Mouse (Mus musculus) thymus, postnatal 4 days (tissue): Measurements from ENCODE around the gene Camk2g.
"Not testable (repeated sequence)": the region's sequence is repeated elsewhere in the genome, so short reads cannot be mapped to it uniquely, and the experiment has no call there.

Experiments
- DNase-seq: peaks from one replicate; pipeline ENCODE4 v3.0.0; 2021

Camk2g gene

DNA sequence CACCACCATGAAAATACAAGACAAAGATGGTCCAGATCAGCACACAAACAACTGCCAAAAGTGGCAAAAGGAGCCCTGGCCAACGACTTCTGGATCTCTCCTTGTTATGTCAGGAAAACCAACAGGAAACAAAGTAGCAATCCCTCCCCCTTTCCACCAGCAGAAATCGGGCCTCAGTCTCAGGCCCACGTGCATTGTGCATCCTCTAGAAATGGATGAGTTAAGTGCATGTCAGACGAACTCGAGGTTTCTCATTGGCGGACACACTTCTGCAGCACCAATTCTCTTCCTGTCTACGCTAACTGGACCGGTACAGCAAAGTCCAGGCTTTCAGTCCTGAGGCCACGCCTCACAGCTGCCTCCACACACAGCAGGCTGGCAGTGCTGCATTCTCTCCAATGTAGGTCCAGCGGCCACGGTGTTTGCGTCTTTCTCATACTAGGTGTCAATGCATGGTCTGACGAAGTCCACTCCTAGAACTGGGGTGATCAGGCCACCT is 57.9 kb downstream of the Camk2g start:
- no peak for DNase-seq

DNA sequence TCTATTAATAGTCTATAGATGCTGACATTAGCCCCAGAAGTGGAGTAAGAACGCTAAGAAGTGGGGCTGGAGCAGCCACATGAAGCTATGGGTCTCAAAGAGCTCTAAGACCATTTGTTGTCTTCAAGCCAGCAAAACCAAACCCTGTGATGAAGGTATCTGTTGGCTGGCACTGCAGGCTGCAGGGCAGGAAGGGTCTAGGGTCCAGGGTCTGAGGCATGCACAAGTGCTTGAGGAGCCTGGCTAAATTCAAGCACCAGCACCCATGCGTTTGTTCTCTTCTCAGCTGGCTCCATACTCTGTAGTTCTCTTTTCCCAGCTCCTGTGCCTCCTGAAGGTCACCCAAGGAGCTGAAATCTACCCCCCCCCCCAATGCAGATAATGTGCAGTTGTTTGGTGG is 58.8 kb downstream of the Camk2g start:
- no peak for DNase-seq

DNA sequence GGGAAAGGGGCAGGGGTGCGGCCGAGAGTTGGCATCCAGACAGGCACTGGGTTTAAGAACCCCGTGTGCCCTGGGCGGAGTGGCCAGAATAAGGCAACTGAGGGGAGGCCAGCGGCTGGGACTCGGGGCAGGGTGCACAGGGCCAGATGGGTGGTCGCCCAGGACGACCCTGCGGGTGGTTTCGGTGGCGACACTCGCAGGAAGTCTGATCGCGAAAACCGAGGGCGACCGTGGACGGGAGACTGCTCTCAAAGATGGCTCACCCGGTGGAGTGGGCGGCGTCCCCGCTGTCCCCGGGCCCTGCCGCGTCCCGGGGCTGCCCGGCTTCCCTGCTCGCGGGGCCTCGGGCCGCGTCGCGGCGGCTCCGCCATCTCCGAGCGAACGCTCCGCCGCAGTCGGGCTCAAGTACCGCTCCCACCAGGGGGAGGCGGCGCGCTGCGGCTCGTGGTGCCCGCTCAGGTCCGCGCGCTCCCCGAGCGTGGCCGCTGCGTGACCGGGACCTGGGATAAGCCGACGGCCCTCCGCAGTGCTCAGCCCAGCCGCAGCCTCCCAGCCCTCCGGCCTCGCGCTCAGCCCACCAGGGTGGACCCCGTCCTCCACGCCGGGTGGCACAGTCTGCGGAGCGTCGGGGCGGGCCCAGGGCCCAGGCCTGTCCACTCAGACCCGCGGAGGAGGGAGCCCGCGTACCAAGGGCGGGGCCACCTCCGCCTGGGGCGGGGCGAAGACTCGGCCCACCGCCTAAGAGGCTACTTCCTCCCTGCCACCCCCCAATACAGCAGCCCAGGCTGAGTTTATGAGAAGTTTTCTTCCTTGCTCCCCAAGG is 59.7 kb downstream of the Camk2g start, which contains the start of gene Ndst2:
Gene Ndst2 (minus strand): TSS at position 611 of the 823 bp plus-strand sequence.
- peak; percentile 85 for DNase-seq

DNA sequence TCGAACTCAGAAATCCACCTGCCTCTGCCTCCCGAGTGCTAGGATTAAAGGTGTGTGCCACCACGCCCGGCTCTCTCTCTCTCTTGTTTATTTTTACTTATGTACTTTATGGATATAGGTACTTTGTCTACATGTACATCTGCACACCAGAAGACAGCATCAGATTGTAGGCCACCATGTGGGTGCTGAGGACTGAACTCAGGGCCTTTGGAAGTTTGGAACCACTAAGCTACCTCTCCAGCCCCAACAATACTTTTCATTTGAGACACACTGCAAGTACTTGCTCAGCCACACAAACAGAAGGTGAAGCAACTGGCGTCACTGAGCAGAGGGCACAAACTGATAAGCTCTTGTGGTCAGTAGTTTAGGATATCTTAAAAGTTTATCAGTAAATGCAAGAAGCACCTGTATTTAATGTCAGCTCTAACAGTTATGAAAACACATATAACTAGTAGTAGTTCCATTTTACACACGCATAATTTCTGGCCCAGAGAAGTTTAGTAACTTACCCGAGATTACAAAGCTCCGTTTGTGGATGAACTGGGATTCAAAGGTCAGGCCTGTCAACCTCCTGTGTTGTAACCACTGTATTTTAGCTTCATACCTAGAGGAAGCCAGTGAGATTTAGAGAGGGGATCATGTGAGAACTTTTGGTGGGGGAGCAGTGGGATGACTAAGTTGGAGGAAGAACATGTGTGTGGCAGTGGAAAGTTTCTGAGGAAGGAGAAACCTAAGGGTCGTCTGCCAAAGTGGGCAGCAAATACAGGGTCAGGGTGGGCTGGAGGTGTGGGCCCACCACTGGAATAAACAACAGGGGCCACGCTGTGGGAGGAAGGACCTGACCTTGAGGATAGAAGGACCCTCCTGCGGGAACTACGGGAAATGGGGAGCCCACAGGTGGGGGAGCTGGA is 60.6 kb downstream of the Camk2g start:
- DNase-seq = no peak

DNA sequence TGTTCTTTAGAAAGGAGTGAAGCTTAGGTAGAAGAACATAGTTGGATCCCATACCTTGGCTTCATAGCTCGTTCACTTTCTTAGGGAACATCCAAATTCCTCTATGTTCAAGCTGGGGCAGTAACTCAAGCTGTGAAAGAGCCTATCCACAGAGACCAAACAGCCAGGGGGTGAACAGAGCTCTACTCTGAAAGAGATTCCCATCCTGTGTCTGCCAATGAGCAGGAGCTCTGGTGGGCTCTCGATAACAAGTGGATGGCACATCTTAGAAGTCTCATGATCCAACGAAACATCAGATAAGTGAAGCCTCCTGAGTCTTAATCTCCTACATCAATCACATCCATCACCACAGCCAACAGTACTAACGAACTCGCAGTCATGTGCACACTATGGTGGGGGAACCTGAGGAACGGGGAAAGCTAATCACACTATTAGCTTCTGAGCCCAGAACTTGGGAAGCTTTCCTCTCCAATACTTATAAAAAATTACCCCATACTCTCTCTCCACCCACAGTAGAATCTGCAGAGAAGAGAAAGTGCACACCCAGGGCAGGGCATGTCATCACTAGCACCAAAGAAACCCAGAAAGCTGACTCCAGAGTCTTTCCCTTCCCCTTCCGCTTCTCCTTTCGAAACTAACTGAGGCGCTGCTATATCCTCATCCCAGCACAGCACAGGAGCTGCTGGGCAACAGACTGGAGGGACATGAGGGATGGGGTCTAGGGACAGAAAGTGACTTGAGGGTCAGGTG is 62.9 kb downstream of the Camk2g start:
- DNase-seq = no peak

DNA sequence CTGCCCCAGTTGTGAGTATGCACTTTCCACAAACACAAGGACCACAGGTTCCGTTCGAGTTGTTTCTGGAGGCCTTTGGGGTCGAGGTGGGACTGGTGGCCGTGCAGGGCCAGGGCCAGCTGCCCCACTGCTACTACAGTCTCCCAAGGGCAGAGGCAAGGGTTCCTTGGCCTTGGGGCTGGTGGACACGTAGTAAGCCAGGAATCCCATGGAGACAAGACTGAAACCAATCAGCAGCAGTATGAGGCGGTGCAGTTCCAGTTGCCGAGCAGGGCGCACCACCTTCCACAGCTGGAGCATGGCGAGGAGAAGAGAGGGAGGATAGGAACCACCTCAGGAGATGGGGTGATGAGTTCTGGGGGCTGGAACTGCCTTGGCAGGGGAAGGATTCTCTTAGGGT is 64.0 kb downstream of the Camk2g start:
- DNase-seq = no peak

DNA sequence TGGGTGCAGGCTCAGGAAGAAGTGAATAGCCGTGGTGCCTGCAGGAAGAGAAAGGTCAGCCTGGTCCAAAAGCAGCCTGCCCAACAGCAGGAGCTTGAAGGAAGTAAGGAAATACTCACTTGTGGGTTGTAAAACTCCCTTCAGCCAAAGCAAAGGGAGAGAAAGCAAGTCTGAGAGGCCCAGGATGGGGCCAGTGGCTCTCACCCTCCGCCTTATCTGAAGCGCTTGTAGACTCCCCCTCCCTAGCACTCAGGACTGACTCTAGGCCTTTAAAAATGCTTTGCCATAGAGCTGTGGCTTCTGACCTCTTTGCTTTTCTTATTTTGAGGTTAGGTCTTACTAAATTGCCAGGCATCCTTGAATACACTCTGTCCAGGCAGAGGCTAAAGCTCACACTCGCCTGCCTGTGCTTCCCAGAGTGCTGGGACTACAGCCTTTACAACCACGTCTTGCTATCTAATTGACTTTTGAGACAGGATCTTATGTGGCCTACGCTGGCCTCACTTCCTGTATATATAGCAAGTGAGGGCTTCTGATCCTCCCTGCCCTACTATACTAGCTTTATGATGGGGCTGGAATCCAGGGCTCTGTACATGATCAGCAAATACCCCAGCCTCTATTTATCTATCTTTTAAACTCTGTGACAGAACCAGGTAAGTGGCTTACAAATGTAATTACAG is 68.1 kb downstream of the Camk2g start:
- no peak for DNase-seq

DNA sequence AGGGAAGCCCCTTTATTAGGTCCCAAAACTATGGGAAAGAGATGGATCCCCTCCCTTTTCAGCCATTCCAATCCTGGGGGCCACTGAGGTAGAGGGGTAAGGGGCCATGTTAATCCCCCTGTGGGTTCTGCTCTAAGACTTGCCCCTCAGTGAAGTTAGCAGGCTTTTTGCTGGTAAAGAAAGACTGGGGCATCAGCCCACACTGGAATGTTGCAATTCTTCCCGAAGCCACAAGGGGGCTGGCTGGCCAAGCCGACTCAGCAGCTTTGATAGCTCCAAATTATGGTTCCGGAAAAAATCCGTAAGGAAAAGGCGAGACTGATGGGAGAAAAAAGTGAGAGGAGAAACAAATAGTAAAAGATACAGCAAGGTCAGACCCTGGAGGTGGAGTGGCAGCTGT is 69.8 kb downstream of the Camk2g start:
- peak; percentile 69 for DNase-seq

DNA sequence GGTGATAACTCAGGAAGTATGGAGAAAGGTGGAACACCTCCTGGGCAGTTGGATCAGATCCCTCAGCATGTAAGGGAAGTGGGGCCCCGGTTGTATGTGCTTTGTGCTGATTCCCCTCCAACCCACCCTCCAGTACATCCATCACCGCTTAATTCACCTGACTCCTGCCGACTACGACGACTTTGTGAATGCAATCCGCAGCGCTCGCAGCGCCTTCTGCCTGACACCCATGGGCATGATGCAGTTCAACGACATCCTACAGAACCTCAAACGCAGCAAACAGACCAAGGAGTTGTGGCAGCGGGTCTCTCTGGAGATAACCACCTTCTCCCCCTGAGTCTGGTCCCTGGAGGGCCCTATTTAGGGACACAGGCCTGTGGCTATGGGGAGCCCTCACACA is 70.9 kb downstream of the Camk2g start:
- no peak for DNase-seq

DNA sequence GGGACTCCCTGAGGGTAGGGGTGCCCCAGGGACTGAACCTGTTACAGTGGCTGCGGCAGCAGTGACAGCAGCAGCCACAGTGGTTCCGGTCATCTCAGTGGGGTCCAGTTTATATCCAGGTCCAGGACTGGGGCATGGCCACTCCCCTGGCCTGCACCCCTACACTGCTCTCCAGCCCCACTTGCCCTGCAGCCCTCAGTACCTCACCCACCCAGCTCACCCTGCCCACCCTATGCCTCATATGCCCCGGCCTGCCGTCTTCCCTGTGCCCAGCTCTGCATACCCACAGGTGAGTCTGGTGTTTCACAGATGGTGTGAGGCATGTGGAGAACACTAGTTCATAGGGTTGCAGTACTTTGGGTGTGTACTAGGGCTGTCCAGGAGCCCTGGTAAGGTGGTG is 72.5 kb downstream of the Camk2g start:
- no peak for DNase-seq

DNA sequence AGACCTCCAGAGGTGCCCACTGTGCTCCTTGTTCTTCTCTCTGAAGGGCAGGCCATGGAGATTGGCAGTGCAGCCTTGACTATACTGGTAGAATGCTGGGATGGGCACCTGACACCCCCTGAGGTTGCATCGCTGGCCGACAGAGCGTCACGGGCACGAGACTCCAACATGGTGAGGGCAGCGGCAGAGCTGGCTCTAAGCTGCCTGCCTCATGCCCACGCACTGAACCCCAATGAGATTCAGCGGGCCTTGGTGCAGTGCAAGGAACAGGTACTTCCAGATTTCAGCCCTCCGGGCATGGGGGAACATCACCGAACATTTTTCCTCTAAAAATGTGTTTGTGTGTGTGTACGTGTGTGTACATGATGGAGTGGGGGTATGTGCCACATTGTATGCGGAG is 74.1 kb downstream of the Camk2g start:
- DNase-seq = no peak

DNA sequence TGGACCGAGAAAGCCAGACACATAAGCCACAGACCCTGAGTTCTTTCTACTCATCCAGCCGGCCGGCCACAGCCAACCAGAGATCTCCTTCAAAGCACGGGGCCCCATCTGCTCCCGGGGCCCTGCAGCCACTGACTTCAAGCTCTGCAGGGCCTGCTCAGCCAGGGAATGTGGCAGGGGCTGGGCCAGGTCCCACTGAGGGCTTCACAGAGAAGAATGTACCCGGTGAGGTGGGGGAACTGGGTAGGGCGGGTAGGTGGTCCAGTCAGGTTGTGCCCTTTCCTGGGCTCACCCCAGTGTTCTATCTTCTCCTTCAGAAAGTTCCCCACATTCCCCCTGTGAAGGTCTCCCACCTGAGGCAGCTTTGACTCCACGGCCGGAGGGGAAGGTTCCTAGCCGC is 75.4 kb downstream of the Camk2g start:
- no peak for DNase-seq

DNA sequence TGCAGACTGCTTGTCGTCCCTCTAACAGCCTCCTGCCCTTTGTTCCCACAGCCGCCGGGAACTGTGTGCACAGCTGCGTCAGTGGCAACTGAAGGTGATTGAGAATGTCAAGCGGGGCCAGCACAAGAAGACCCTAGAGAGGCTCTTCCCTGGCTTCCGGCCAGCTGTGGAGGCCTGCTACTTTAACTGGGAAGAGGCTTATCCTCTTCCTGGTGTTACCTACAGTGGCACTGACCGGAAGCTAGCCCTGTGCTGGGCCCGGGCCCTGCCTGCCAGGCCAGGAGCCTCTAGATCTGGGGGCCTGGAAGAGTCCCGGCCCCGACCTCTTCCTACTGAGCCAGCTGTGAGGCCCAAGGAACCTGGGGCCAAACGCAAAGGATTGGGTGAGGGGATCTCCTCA is 80.1 kb downstream of the Camk2g start:
- DNase-seq = no peak

DNA sequence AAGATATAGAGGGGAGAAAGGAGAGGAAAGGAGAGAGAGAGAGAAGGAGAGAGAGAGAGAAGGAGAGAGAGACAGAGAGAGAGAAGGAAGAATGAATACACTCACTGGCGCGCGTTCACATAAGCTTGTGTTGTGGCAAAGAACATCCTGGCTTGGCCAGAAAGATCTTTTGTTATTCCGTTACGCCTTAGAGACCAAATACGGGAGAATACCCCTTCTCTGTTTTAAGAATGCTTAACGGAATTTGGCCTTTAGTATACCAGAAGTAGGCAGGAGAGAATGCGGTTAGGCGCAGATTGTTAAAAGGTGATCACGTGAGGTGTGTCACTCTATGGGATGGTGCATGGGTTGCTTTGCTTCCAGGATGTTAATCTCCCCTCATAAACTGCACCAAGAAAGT is 85.6 kb downstream of the Camk2g start:
- DNase-seq = no peak

DNA sequence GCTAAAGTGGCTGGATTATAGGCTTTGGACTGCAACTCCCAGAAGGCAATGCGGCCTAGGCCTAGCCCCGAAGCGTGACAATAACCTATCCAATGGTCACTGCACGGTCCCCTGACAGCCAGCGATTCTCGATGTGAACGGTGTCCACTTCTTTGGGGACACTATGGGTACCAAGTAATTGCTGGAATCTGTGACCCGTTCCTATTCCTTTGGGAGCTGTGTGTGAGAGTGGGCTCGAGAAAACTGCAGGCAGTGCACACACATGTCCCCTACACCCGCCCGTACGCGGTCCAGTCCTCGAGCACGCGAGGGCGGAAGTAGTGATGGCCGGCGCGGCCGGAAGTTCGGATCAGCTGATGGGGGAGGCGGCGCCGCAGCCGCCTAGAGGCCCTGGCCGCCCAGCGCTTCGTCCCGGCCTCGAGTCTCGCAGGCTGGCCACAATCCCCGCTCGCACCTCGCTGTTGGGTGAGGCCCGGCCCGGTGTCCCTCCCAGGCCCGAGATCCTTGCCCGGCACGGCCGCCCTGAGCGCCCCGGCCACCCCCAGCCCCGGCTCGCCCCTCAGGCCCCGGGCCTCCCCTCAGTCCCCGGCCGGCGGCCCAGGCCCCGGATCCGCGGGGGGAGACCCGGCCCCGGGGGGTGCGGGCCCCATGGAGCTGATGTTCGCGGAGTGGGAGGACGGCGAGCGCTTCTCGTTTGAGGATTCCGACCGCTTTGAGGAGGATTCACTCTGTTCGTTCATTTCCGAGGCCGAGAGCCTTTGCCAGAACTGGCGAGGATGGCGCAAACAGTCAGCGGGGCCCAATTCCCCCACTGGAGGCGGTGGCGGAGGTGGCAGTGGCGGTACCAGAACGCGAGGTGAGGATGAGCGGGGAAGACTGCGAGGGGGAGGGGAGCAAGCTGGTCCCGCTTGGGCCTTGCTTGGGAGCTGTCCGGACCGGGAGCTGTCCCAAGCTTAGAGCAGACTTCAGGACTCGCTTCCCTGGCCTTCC is 86.4 kb downstream of the Camk2g start, which contains the start of gene Zswim8:
Gene Zswim8 (plus strand): TSS at position 352 of the 990 bp plus-strand sequence.
- peak; percentile 77 for DNase-seq

DNA sequence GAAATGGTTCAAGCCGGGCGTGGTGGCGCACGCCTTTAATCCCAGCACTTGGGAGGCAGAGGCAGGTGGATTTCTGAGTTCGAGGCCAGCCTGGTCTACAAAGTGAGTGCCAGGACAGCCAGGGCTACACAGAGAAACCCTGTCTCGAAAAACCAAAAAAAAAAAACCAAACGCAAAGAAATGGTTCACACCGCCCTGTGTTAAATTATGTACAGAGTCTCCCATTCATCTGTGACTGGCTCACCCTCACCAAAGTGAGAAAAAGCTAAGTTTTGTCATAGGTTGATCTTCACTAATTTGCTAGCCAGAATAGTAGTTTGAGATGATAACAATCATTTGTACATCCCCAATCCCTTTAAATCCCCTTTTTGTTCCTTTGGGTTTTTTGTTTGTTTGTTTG is 90.4 kb downstream of the Camk2g start:
- not testable (repeated sequence) for DNase-seq

DNA sequence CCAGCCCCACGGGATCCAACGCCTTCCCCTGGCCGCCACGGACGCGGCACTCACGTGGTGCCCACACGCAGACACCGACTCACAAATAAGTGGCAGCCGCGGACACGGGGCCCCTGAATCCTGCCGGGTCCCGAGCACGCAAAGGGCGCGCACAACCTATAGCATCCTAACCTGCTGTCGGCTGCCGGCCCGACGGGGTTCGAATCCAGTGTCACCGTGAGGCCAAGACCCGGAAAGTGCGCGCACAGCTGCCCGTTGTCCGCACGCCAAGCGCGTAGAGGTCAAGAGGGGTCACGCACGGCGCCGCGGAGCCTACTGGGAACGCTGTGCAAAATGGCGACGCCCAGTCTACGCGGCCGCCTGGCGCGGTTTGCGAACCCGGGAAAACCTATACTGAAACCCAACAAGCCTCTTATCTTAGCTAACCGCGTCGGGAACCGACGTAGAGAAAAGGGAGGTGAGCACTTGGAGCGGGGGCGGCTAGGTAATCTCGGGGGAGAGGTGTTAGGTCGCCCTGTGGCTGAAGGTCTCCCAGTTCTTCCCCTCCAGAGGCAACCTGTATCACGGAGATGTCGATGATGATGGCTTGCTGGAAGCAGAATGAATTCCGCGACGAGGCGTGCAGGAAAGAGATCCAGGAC is 91.0 kb downstream of the Camk2g start, which contains the start of gene Chchd1:
Gene Chchd1 (plus strand): TSS at position 266 of the 641 bp plus-strand sequence.
- DNase-seq = peak; percentile 88

DNA sequence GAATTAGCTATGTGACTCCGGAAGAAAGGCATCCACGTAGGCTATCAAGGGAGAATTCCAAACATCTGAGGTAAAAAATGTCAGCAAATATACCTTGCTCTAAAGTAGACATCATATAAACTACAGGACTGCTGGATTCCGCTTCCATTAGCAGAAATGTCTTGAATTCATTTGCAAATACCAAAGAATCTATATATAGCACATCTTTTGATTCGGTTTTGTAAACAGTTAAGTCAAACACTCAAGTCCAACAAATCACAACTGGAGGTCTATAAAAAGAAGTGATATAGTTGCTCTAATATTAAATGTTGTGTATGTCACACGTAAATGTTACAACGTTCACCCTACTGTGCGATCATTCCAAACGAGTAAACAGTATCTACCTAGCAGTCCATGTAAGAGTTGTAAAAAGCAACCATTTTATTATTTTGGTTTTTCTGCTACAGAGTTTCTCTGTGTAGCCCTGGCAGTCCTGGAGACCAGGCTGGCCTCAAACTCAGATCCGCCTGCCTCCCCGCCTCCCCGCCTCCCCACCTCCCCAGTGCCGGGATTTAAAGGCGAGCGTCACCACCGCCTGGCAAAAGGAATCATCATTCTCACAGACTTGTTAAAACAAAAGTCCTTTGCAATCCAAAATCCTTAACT is 91.7 kb downstream of the Camk2g start:
- DNase-seq = no peak

DNA sequence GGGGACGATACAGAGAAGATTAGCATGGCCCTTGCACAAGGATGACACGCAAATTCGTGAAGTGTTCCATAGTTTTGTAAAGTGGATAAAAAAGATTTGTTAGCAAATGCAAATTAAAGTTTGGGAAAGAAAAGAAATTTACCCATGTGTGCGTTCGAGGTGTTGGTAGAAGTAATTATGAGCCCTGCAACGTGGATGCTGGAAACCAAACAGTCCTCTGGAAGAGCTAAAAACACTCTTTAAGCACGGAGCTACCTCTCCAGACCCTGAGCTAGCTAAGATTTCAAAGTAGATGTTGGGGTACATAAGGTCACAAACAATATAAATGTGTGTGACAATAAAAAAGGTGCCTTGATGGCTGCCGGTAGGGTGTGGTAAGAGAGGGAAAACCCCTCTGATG is 92.3 kb downstream of the Camk2g start:
- DNase-seq = no peak

DNA sequence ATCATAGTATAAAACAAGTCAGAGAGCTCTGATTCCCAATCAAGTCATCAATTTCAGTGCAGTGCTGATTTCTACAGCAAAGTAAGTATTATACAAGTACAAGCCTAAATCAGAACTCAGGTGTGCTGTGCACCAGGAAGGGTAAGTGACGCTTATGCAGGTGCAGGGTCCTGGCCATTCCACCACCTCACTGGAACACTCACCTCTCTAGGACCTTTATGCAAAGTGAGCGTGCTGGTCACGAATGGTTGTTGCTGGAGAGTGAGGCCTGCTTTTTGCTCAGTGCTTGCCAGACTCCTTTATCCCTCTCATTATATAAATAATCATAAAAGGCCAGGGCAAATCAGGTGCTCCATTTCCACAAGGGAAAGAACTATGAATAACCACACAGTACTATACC is 93.5 kb downstream of the Camk2g start:
- DNase-seq = no peak
